Mouse (Mus musculus): ENCODE measurements at regions not wholly inside any gene's neighbourhood (a gene's known extent, or its start where the extent isn't known, plus 50 kb on each side); places are given as distances from the start of the nearest gene placed in this dataset.

DNA sequence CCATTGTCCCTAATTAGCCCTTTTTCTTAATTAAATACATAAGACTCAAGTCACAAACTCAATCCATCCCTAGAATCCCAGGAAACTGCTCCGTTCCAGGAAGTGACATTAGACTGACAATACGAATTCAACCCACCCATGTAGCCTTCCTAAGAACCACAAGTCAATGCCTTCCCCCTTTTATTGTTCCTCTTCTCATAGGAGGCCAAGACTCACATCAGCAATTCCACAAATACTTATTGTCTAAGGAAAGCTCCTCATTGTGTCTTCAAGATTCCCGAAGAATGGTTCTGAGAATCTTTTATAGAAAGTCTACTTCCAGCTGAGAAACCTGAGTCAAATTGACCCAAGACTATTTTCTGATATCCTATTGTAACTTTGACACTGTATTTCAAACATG is 147.3 kb downstream of the Dmac1 start:
- TF ChIP-seq CTCF (IDR thresholded peaks at IDR 0.05; ENCODE audit: low read depth): no peak
- no peak for TF ChIP-seq EP300 (IDR thresholded peaks at IDR 0.05; ENCODE audit: low read depth)

Data from liver, postnatal 0 days (tissue).